ENCODE assay signal across 8 mouse cellular contexts in genomic region chr4:104987631-104988030, GRCm38 (mm10).
"Had no signal": no experiment of that assay in that cellular context is flagged by ENCODE, and none has a peak within 500 bp of the region (broad histone marks: within the 10 kb centered on the region; RNA-seq: fewer than 3 reads in every experiment).

No protein-coding gene starts in this region.

- H3K27ac ChIP-seq: limb, embryonic 15.5 days; liver, embryonic 14.5 days; midbrain, embryonic 13.5 days; neural tube, embryonic 15.5 days; stomach, postnatal 0 days had no signal

- H3K9me3 ChIP-seq: limb, embryonic 15.5 days; midbrain, embryonic 13.5 days; neural tube, embryonic 15.5 days had no signal

- H3K4me3 ChIP-seq: limb, embryonic 15.5 days; midbrain, embryonic 13.5 days; neural tube, embryonic 15.5 days had no signal

- H3K4me1 ChIP-seq: limb, embryonic 15.5 days; midbrain, embryonic 13.5 days; neural tube, embryonic 15.5 days had no signal

- DNase-seq: kidney, adult 11 months; lung, adult 18-20 months; thymus, postnatal 4 days had no signal

- ATAC-seq: midbrain, embryonic 13.5 days had no signal

- H3K36me3 ChIP-seq: limb, embryonic 15.5 days; midbrain, embryonic 13.5 days; neural tube, embryonic 15.5 days had no signal

- H3K4me2 ChIP-seq: limb, embryonic 15.5 days; midbrain, embryonic 13.5 days; neural tube, embryonic 15.5 days had no signal

- H3K27me3 ChIP-seq: limb, embryonic 15.5 days; midbrain, embryonic 13.5 days; neural tube, embryonic 15.5 days had no signal

- H3K9ac ChIP-seq: limb, embryonic 15.5 days; liver, embryonic 14.5 days; midbrain, embryonic 13.5 days; neural tube, embryonic 15.5 days had no signal
